Mouse (Mus musculus) kidney, adult 2 months (tissue): Measurements from ENCODE around the gene Megf8.

Experiments used
- CTCF ChIP-seq: fragments of 200-500 bp; conservative IDR thresholded peaks from 2 replicates; pipeline ENCODE4 v1.5.1; 2011; ENCODE audit warnings: low read depth, mild to moderate bottlenecking, control low read depth, low read length, moderate library complexity, mixed read lengths; ENCODE audit not compliant: insufficient read depth, insufficient read length
- POLR2A ChIP-seq: fragments of 200-500 bp; IDR thresholded peaks from one replicate; pipeline ENCODE4 v1.6.1; 2011; ENCODE audit warnings: low read depth, low read length, control low read depth

GRCm38 (mm10) chr7:25393451-25394210 is 76.7 kb downstream of the Megf8 start:
- TF ChIP-seq CTCF (no peak), POLR2A (no peak)
